Mouse (Mus musculus) heart, postnatal 0 days (tissue): ENCODE measurements around the gene Gm32742.

ENCODE experiments used
- CTCF ChIP-seq: IDR thresholded peaks from 2 replicates; pipeline ENCODE4 v1.5.1; 2016; ENCODE audit warnings: antibody characterized with exemption, control low read depth, low read depth
- EP300 ChIP-seq: IDR thresholded peaks from 2 replicates; pipeline ENCODE4 v1.6.1; 2016; ENCODE audit warnings: antibody characterized with exemption, low read depth

DNA sequence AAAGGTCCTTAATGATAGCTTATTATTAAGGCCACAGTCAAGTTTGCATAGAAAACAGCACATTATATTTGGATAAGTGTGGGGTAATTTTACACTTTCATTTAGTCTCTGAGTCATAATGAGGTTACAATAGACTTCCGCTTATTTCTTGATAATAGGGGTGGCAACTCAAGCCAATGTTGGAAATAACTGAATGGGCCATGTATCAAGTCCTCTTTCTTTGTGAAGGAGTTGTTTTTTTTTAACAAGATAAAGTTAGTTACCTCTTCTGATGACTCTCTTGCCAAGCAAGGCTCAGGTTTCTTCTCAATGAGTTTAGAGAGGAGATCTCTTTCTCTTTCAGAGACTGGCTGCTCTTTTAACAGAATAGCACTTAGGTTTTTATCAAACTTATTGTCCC is 27.0 kb downstream of the Gm32742 start:
- no peak for TF ChIP-seq CTCF
- TF ChIP-seq EP300: no peak
